Mouse (Mus musculus) neural tube, embryonic 10.5 days (tissue): Measurements from ENCODE around the gene Zp3.

Source experiments
- DNase-seq: peaks from one replicate; pipeline ENCODE4 v3.0.0-alpha.2; 2017; ENCODE audit warnings: low spot score; ENCODE audit errors: extremely low spot score

The Zp3 gene

DNA sequence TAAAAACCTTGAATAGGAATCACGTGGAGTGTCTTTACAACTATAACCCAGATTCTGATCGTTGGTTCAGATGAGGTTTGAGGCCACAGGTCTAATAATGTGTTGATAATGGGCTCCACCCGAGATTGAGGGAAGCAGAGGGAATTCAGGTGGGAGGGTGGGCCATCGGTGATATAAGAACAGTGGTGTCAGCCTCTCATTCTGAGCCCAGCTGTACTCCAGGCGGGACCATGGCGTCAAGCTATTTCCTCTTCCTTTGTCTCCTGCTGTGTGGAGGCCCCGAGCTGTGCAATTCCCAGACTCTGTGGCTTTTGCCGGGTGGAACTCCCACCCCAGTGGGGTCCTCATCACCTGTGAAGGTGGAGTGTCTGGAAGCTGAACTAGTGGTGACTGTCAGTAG, at the start of gene Zp3:
TSS of gene Zp3 (plus strand) at position 196 of the 400 bp plus-strand sequence.
- no peak for DNase-seq

DNA sequence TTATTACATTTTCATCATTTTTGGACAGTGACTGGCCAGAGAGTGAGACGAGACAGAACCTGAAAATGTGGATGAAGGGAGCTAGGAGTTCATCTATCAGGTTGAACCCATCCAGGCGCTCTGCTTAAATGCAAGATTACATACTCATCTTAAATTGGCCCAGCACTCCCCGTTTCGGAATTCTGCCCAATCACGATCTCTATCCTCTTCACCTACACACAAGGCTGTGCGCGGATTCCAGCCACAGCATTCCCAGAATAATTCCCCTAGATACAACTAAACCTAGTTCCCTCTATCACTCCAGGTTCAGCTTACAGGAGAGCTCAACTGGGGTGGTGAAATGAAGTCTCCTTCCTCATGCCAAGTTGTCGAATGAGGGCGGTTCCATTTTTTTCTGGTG, 48.4 kb upstream of the Zp3 start:
- DNase-seq, result no peak

DNA sequence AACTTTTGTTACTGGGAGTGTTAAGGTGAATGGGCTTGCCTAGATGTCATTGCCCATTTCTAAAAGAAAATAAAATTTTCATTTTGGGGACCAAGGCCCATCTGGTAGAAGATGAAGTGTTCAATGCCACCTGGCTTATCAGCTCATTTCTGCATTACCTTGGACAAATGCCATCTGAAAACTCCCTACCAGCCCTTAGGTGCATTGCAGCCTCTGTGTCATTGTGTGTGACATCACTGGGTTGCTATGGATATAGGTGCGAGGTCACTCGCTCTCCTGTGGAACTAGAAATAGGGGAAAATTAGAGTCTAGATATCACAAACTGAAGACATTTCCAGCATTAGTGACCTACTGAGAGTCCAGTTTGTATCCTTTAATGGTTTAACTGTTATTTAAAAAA, 47.5 kb upstream of the Zp3 start:
- no peak for DNase-seq

DNA sequence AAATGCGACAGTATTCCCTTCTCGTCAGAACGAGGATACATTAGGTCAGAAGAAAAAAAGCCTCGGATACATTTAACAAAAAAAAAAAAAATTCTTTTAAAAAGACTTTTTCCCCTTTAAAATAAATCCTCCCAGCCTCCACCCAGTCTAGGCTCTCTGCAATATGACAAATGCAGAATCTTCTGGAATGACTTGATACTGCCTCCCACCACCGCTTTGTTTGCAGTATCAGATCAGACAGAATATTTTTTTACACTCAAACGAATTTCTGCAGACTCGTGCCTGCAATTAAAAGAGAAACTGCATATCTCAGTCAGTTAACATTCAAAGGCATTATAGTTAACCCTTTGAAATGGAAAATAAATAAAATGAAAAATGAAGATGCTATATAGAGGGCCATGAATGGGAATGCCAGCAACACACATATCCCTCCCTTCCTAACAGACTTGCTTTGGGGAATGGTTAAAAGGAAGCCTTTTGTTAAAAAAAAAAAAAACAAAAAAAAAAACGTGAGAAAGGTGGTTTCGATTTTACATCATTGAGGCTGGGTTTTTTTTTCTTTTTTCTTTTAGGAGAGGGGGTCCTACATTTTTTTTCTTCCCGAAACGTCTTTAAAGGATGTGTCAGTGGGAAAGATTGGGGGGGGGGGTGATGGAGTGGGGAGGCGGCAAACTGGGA, 46.5 kb upstream of the Zp3 start:
- DNase-seq, result no peak

DNA sequence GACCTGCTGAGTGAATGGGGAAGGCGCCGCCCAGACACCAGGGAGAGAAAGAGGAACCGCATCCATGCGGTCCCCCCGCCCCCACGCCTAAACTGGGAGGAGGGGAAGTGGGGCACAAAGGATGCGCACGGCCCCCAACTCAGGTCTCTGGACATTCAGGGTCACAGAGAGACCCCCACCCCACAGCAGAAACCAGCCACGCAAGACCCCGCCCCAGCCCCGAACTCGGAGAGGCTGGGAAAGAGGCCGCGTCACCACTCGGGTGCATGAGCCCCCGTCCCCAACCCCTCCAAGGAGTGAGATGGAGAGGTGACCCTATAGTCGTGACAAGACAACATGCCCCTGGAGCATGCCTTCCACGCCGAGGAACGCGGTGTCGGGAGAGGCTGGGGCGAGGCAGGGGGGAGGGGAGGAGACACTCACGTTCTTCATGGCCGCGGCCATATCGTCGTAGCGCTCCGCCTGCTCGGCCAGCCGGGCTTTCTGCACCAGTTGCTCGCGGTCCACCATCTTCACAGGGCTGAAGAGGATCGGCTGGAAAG, 45.9 kb upstream of the Zp3 start:
- DNase-seq, result no peak

DNA sequence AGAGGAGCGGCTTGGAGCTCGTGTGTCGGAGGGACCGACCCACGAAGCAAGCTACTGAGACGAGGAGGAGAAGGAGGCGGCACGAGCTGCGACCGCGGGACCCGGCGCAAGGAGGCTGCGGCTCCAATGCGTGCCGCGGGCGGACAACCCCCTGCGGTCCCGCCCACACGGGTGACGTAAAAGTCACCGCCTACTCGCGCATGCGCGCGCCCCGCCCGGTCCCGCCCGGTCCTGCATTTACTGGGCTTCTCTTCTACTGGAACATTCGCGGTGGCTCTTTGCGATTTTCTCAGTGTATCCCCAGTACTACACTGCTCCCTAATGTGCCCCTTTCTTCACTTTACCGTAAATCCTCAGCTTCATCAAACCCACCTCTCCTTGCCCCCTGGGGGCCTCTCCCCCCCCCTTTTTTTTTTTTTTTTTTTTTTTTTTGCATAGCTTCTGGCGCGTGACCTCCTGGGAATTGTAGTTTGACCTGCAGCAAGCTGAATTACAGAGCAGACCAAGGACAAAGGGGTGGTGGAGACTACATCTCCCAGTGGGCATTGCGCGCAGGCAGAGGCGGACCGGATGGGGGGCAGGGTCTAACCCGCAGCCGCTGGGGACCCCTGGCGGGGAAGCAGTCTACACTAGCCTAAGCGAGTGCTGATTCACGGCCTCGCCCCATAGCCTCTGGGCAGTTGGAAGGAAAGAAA, 45.3 kb upstream of the Zp3 start, which contains the start of gene Ywhag:
TSS of gene Ywhag (minus strand) at position 136 of the 695 bp plus-strand sequence.
- peak; percentile 95 for DNase-seq

DNA sequence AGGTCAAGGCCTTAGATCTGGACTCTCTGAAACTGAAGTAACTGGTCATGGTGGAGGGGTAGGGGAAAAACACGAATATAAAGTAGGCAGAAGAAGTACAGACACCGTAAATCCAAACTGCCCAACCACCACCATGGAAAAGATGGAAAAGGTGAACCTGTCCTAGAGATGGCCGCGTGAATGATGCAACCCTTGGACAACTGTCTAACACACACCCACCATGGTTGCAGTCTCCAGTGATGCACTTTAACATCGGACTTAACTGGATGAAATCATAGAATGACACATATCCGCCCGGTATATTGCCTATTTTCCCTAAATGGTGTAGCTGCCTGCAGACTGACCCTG, 44.7 kb upstream of the Zp3 start:
- no peak for DNase-seq

DNA sequence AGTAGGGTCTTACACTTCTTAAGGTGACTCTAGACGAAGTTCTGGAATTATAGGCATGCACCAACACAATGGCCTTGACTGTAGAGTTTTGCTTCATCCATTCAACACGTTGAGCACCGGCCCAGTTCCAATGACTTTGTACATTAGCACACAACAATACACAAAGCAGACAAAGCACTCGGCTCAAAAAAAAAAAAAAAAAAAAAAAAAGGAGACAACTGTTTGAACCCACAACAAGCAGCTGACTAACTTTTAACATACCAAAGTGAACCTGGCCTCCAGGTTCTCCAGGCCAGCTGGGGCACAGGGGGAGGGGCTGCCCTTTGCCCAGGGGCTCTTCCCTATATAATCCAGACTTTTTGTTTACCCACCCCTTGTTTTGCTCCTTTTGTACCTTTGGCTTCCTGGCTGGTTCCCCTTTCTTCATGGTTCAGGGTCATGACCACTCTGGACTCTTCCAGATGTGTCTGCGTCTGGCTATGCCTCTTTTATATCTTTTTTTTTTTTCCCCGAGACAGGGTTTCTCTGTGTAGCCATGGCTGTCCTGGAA, 44.2 kb upstream of the Zp3 start:
- DNase-seq, result no peak

DNA sequence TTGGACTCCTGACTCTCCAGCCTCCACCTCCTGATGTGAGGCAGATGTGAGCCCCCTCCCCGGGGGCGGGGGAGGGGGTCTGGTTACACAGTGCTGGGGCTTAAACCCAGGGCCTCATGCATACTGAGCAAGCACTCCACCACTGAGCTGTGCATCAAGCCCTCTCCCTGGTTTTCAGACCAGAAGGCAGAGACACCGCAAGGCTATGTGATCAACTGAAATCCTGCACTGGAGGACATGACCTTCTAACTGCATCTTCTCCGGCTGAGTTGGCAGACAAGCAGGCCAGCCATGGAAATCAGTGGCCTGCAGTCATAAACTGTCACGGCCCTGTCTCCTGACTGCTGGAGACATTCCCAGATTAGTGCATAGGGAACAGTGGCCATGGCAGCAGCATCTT, 39.3 kb upstream of the Zp3 start:
- no peak for DNase-seq

DNA sequence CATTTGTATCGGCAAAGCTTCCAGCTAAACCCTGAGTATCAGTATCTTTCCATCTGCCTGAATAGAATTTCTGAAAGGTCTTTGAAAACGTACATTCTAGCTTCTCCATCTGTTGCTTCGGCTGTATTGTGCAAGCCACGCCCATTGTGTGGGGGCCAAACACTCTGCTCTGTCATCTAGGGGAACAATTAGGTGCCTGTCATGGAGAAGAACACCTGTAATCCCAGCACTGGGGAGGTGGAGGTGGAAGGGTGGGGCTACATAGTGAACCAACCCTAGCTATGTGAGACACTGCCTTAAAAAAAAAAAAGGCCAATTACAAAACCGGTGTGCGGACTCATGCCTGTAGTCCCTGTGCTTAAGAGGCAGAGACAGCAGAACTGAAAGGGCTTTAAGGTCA, 37.2 kb upstream of the Zp3 start:
- DNase-seq, result no peak

DNA sequence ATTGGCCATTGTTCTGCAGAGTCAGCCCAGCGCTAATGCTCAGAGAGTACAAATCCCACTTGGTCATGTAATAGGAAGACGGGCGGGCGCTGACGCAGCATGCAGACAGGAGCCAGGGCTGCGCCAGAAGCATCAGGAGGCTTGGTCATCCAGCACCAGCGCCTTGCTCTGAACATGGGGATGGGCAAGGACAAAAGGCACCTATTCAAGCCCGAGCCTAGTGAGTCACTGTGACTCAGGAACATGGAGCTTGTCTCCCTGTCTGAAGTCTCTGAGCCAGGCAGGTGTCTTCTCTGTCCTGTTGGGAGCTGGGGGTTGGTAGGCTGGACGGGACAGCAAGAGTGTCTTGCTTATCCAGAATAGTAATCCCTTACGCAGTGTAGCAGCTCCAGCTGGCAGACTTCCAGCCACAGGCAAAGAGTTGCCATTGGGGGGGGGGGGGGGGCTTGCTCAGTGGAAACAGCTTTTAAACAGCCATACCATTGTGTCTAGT, 33.9 kb upstream of the Zp3 start:
- DNase-seq, result no peak

DNA sequence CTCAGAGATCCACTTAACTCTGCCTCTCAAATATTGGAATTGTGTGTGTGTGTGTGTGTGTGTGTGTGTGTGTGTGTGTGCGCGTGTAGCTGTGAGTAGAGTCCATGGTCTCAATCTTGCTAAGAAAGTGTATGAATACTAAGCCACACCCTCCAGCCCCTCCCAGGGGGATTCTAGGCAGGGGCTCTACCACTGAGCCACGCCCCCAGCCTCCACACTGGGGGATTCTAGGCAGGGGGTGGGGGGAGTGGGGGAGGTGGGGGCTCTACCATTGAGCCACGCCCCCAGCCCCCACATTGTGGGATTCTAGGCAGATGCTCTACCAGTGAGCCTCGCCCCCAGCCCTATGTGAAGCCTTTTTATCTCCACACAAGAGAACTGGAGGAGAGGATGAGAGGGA, 33.3 kb upstream of the Zp3 start:
- DNase-seq, result no peak

DNA sequence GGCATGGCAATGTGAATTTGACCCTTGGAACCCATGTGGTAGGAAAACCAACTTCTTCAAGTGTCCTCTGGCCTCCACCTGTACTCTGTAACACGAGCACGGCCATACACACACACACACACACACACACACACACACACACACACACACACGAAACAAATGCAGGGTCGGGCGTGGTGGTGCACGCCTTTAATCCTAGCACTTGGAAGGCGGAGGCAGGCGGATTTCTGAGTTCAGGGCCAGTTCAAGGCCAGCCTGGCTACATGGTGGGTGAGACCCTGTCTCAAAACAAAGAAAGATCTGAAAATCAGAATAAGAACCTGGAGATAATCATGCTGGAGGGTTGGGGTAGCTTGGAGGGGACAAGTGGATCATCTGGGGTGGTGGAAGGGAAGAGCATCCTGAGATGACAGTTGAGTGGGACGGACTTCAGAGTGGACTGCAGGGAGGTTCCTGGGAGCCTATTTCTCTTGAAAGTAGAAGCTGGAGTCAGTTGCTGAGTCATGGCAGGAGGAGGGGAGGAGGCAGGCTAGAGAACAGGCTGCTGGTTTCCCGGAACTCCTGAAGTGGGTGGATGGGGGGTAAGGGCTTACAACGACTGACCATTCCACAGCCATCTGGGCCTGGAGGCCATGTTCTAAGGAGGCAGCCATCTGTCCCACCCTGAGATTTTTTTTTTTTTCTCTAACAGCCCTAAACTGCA, 29.0 kb upstream of the Zp3 start:
- DNase-seq, result no peak

DNA sequence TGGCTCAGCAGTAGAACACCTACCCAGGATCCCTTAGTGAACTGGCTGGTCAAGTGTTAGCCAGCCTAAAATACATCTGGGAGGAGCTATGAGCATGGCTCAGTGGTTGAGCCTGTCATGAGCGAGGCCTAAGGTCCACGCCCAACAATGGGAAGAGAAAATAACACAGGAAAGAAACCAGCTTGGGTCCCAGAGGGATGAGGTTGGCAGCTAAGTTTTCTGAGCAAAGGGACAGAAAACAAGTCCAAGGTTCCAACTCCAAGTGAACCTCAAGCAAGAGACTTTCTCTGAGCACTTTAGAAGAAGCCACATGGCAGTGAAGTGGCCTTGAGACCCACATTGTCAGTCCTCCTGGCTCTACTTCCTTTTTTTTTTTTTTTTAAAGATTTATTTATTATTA, 28.2 kb upstream of the Zp3 start:
- no peak for DNase-seq

DNA sequence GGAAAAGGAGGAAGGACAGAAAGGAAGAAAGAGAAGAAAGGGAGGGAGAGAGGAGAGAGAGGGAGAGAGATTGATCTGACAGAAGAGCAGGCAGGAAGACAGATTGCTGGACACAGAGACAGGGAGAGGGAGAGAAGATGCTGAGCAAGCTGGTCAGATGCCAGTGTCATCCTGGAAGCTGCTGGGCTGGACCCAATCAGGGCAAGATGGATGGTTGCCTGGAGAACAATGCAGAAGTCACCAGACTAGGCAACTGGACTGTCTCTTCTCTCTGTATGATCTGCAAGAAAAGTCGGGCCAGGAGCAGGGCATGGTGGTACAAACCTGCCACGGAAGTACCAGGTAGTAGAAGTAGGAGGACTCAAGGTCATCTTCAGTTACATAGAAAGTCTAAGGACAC, 27.1 kb upstream of the Zp3 start:
- DNase-seq, result no peak

DNA sequence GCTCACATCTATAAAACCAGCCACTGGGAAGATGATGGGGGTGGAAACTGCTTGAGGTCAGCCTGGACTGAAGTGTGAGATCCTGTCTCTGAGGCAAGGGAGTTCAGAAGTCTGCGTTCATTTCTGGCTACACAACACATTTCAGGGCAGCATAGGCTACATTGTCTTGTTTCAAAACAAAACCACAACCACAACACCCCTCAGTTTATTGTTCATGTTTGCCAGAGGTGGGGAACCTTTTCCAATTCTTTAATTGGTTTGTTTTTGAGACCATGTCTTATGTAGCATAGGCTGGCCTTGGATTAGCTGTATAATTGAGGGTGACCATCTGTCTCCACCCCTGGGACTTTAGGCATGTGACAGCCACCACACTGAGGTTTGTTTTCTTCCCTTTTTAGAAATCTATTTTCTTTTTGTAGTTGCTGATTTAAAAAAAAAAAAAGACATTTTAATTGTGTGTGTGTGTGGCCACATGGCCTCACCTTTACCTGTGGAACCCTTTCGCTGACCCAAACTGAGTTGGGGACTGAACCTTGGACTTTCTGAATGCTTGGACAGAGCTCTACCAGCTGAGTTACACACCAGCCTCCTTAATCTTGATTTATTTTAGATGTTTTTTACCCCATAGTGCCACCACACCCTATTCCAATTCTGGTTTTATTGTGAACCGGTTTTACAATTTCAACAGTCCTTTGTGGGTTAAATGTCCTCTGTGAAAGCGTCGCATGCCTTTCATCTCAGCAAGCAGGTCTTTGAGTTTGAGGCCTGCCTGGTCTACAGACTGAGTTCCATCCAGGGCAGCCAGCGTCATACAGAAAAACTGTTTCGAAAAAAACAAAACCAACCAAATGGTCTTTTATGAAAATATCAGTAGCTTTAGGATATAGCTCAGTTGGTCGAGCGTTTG, 23.3 kb upstream of the Zp3 start:
- DNase-seq, result no peak

DNA sequence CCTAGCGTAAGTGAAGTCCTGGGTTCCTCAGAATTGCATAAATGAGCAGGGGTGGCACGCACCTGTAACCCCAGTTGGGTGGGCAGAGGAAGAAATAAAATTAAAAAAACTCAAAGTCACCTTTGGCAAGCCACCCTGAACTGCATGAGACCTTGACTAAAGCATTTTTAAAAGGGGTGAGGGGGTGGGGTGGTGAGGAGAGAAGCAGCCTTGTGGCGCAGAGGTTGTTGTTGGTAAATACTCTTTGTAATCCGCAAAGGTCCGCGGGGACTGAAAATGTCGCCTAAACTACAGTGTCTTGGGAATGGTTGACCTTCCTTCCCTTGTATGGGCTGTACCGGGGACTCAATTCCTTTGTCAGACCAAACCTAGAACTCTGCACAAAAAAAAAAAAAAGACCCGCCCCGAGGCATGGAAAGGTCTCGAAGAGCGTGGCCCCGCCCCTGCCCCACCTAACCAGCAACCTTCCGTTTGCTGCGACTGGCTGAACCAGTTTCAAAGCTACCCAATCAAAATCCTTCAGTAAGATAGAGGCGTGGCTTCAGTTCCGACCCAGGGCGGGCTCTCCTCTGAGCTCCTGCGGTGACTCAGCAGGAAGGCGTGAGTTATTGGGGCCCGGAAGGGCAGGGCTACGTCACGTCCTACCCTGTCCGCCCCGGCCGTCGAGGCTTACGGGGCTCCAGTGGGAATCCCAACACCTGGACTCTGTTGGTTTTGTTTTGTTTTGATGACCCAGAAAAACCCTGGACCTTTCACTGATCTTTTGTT, 22.5 kb upstream of the Zp3 start:
- peak; percentile 92 for DNase-seq

DNA sequence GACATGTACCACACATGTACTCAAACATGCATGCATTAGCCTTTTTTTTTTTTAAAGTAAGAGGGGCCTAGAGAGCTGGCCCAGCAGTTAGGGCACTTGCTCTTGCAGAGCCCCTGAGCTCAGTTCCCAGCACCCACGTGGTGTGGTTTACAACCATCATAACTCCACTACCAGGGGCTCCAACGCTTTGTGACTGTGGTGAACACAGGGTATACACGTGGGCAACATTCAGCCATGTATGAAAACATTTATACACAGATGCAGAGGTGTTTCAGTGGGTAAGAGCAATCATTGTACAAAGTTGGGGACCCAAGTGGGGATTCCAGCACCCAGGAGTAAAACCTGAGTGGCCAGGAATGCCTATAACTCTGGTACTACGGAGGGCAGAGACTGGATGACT, 21.5 kb upstream of the Zp3 start:
- no peak for DNase-seq

DNA sequence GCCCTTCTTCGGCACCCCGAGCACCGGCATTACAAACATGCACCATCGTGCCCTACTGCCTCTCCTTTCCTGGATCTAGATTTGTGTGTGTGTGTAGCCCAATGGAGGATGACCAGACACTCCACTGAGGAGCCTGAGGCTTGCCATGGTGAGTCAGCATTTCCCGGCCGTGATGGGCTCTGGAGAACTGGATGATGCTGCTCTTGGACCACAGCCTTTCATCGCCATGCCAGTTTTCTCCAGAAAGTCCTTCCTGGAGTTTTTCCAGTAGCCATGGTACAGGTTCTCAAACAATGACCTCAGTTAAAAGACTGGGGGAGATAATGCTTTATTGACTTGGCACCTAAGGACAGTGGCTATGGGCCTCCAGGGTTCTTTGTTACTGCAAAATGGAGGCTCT, 20.0 kb upstream of the Zp3 start:
- no peak for DNase-seq
